Mouse (Mus musculus) cerebellum, adult 2 months (tissue): Measurements from ENCODE around the gene Tmed3. TPM values are rescaled to one million over a fixed set of nuclear protein-coding genes. Genes with fewer than 3 reads are reported as not detected.

Experiments used
- DNase-seq, 2 experiments: peaks; one replicate each; pipeline ENCODE4 v3.0.0; 2021
- H3K27ac ChIP-seq: fragments of 200-500 bp; 2 replicates; pipeline ENCODE4 v1.5.1; 2012; ENCODE audit warnings: low read length, control low read depth, inconsistent platforms; ENCODE audit not compliant: insufficient read depth
- H3K27me3 ChIP-seq: fragments of 200-500 bp; 2 replicates; pipeline ENCODE4 v1.6.1; 2012; ENCODE audit warnings: inconsistent platforms, mild to moderate bottlenecking, low read length, moderate library complexity; ENCODE audit not compliant: control insufficient read depth, insufficient read depth
- H3K4me1 ChIP-seq: fragments of 200-500 bp; 2 replicates; pipeline ENCODE4 v1.6.1; 2011; ENCODE audit warnings: low read length; ENCODE audit not compliant: control insufficient read depth, insufficient read depth
- H3K4me3 ChIP-seq: fragments of 200-500 bp; replicated peaks from 2 replicates; pipeline ENCODE3; 2011; ENCODE audit warnings: mild to moderate bottlenecking, low read depth, low read length, control low read depth; ENCODE audit not compliant: insufficient read depth
- CTCF ChIP-seq: fragments of 200-500 bp; IDR thresholded peaks from 2 replicates; pipeline ENCODE4 v1.5.1; 2011; ENCODE audit warnings: low read depth, mild to moderate bottlenecking, control low read depth, low read length, moderate library complexity, borderline replicate concordance; ENCODE audit not compliant: insufficient read depth
- POLR2A ChIP-seq: fragments of 200-500 bp; IDR thresholded peaks from 2 replicates; pipeline ENCODE4 v1.6.1; 2011; ENCODE audit warnings: low read length, control low read depth, borderline replicate concordance; ENCODE audit not compliant: insufficient read depth
- WGBS: fragments of 180-500 bp; shearing (Covaris S2); methylation state at CpG from one replicate; pipeline ENCODE4 v1.1.7; 2018; 5-methylcytosine and 5-hydroxymethylcytosine counted together
- polyA plus RNA-seq: library from polyadenylated mRNA; depleted of rRNA; stranded (reverse); fragments of >200 nt; gene quantifications from 2 replicates; pipeline ENCODE4 v1.2.3, GENCODE M21; 2012; rRNA removed

Tmed3 gene
- polyA plus RNA-seq, 1 experiment: 45.0 TPM

DNA sequence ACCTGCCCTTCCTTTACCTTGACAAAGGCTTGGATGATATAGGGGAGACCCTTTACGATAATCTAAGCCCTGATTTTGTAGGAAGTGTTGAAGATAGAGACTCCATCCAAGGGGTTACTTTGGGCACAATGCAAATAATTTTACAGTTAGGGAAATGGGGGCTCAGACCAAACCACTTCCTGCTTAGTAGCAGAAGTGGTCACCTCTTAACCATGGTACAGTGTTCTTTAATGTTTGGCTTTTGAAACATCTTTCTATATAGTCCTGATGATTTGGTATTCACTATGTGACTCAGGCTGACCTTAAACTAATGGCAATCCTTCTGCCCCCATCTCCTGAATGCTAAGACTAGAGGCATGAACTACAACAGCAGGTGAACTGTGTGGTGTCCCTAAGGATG, 31.5 kb downstream of the Tmed3 start:
- H3K27me3 ChIP-seq: no peaks in the 10 kb centered on the region
- TF ChIP-seq CTCF: no peak
- TF ChIP-seq POLR2A: no peak
- no peak for DNase-seq
- H3K27ac ChIP-seq: no peak overlapping the region
- no peaks in the 10 kb centered on the region for H3K4me1 ChIP-seq
- no peak overlapping the region for H3K4me3 ChIP-seq
- 95% methylated on average over 1 of the region's 1 CpGs for WGBS

DNA sequence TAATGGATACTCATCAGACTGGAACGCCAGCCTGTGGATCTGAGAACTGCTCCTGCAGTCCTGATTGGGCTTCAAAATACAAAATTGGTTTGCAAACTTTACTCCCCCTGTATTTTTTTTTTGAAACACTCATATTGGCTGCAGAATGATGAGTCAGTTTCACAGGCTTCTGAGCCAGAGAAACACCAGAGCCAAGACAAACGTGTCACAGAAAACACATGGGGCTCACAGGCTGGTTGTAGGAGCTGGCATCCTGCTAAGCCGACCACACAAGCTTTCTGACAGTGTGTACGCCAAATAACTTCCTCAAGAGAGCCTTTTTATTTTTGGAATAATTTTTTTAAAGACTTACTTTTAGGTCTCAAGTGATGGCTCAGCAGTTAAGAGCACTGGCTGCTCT, 35.0 kb downstream of the Tmed3 start:
- 43% methylated on average over 4 of the region's 4 CpGs for WGBS
- no peak for TF ChIP-seq POLR2A
- no peak for TF ChIP-seq CTCF

GRCm38 (mm10) chr9:89667306-89667942, 37.4 kb downstream of the Tmed3 start:
- 87% methylated on average over 4 of the region's 4 CpGs for WGBS
- Histone ChIP-seq H3K4me1 (no peaks in the 10 kb centered on the region), H3K27me3 (no peaks in the 10 kb centered on the region), H3K4me3 (no peak overlapping the region), H3K27ac (no peak overlapping the region)
- TF ChIP-seq POLR2A (no peak), CTCF (no peak)
- no peak for DNase-seq

More for the DNA sequence above, 35.0 kb downstream of the Tmed3 start:
- H3K4me1 ChIP-seq: no peaks in the 10 kb centered on the region
- H3K27me3 ChIP-seq: no peaks in the 10 kb centered on the region
- no peak for DNase-seq
- no peak overlapping the region for H3K4me3 ChIP-seq
- H3K27ac ChIP-seq: no peak overlapping the region

GRCm38 (mm10) chr9:89650913-89651312, 54.0 kb downstream of the Tmed3 start:
- Histone ChIP-seq H3K27ac (no peak overlapping the region), H3K4me3 (no peak overlapping the region), H3K27me3 (no peaks in the 10 kb centered on the region), H3K4me1 (no peaks in the 10 kb centered on the region)
- 76% methylated on average over 6 of the region's 6 CpGs for WGBS
- DNase-seq: no peak
- no peak for TF ChIP-seq CTCF
- no peak for TF ChIP-seq POLR2A

Other genes starting within 250 kb of the Tmed3 start
- 3.5 and 3.9 TPM in 2 replicates for gene Minar1, start 81.9 kb downstream of the Tmed3 start, polyA plus RNA-seq
- 2.7 and 3.6 TPM in 2 replicates for gene Ankrd34c, start 33.4 kb upstream of the Tmed3 start, polyA plus RNA-seq
- gene Rasgrf1, start 204.8 kb upstream of the Tmed3 start, polyA plus RNA-seq: 168 and 172 TPM in 2 replicates